Mouse (Mus musculus) kidney, postnatal 0 days (tissue): Measurements from ENCODE around the gene Hoxc9. TPM values are rescaled to one million over a fixed set of nuclear protein-coding genes. Genes with fewer than 3 reads are reported as not detected.

Source experiments
- ATAC-seq: fragments of 200-750 bp; cut with Nextera tagmentation; replicated peaks from 2 replicates; pipeline ENCODE4 v1.8.0; 2017; ENCODE audit warnings: low read depth, moderate number of reproducible peaks, moderate TSS enrichment, moderate library complexity; ENCODE audit not compliant: low FRiP score
- DNase-seq: peaks from one replicate; pipeline ENCODE4 v3.0.0-alpha.2; 2016; ENCODE audit warnings: low spot score
- H3K27ac ChIP-seq: fragments of 300-500 bp; sonication (generic); 2 replicates; pipeline ENCODE4 v1.5.1; 2014; ENCODE audit warnings: mild to moderate bottlenecking
- H3K27me3 ChIP-seq: fragments of 300-500 bp; sonication (generic); 2 replicates; pipeline ENCODE4 v1.6.1; 2014; ENCODE audit warnings: low read length, mixed read lengths; ENCODE audit not compliant: insufficient read depth
- H3K36me3 ChIP-seq: fragments of 300-500 bp; sonication (generic); 2 replicates; pipeline ENCODE4 v1.6.1; 2014; ENCODE audit warnings: low read length, mixed read lengths; ENCODE audit not compliant: insufficient read depth
- H3K4me1 ChIP-seq: fragments of 300-500 bp; sonication (generic); replicated peaks from 2 replicates; pipeline ENCODE4 v1.6.1; 2014; ENCODE audit warnings: antibody characterized with exemption, low read length, mixed read lengths; ENCODE audit not compliant: insufficient read depth
- H3K4me2 ChIP-seq: fragments of 300-500 bp; sonication (generic); 2 replicates; pipeline ENCODE4 v1.6.1; 2014; ENCODE audit warnings: mild to moderate bottlenecking, low read length, moderate library complexity, mixed read lengths
- H3K4me3 ChIP-seq: fragments of 300-500 bp; sonication (generic); replicated peaks from 2 replicates; pipeline ENCODE4 v1.5.1; 2014; ENCODE audit warnings: low read depth, low read length
- H3K9ac ChIP-seq: fragments of 300-500 bp; sonication (generic); 2 replicates; pipeline ENCODE4 v1.6.1; 2014; ENCODE audit warnings: low read depth, low read length
- H3K9me3 ChIP-seq: fragments of 300-500 bp; sonication (generic); replicated peaks from 2 replicates; pipeline ENCODE4 v1.6.1; 2016; ENCODE audit warnings: low read length, inconsistent platforms, mixed read lengths
- CTCF ChIP-seq: IDR thresholded peaks from 2 replicates; pipeline ENCODE4 v1.5.1; 2016; ENCODE audit warnings: antibody characterized with exemption, low read depth, mild to moderate bottlenecking, moderate library complexity
- WGBS: fragments of 180-500 bp; shearing (Covaris S2); extraction: QIAGEN DNeasy Blood & Tissue Kit; methylation state at CpG from one replicate; pipeline ENCODE4 v1.1.7; 2014; 5-methylcytosine and 5-hydroxymethylcytosine counted together
- polyA plus RNA-seq: library from polyadenylated mRNA; unstranded; fragments of >200 nt; fragmentation: Nextera tagmentation; extraction: Ambion mirVana; gene quantifications from 2 replicates; pipeline ENCODE4 v1.2.1, GENCODE M21; 2015

Gene Hoxc9
- polyA plus RNA-seq, 1 experiment from 2014 or later: 12.4 TPM

- TF ChIP-seq CTCF: no peak
- no peak for ATAC-seq
- Histone ChIP-seq H3K4me2 (peak overlapping the region; percentile 90), H3K4me1 (peaks cover 25% of the 10 kb centered on the region), H3K27ac (peak overlapping the region; percentile 91), H3K27me3 (no peaks in the 10 kb centered on the region), H3K9me3 (no peaks in the 10 kb centered on the region), H3K9ac (peak overlapping the region; percentile 83), H3K4me3 (peak overlapping the region; percentile 51), H3K36me3 (no peaks in the 10 kb centered on the region)
- WGBS: 18% methylated on average over 7 of the region's 7 CpGs
- DNase-seq: no peak
Observed at GRCm38 (mm10) chr15:102975034-102975433, 1.2 kb upstream of the Hoxc9 start.

- Histone ChIP-seq H3K4me1 (peaks cover 21% of the 10 kb centered on the region), H3K9ac (peak overlapping the region; percentile 83), H3K4me2 (peak overlapping the region; percentile 90), H3K4me3 (peak overlapping the region; percentile 51), H3K27me3 (no peaks in the 10 kb centered on the region), H3K36me3 (no peaks in the 10 kb centered on the region), H3K9me3 (no peaks in the 10 kb centered on the region), H3K27ac (peak overlapping the region; percentile 91)
- DNase-seq (no peak), ATAC-seq (peak; percentile 50; the same call in 1 of the 2 replicates)
- 1% methylated on average over 21 of the region's 21 CpGs for WGBS
- TF ChIP-seq CTCF: no peak
Observed at GRCm38 (mm10) chr15:102975688-102976111, 539 bp upstream of the Hoxc9 start.

GRCm38 (mm10) chr15:102976631-102977422 lies 588 bp downstream of the Hoxc9 start:
- H3K27ac ChIP-seq: peak overlapping the region; percentile 91
- under 1% methylated on average over 37 of the region's 37 CpGs for WGBS
- H3K9ac ChIP-seq: peak overlapping the region; percentile 83
- no peaks in the 10 kb centered on the region for H3K27me3 ChIP-seq
- no peak for TF ChIP-seq CTCF
- peak overlapping the region; percentile 90 for H3K4me2 ChIP-seq
- no peak for ATAC-seq
- H3K4me1 ChIP-seq: peaks cover 17% of the 10 kb centered on the region
- H3K9me3 ChIP-seq: no peaks in the 10 kb centered on the region
- no peaks in the 10 kb centered on the region for H3K36me3 ChIP-seq
- peak overlapping the region; percentile 51 for H3K4me3 ChIP-seq
- no peak for DNase-seq

DNA sequence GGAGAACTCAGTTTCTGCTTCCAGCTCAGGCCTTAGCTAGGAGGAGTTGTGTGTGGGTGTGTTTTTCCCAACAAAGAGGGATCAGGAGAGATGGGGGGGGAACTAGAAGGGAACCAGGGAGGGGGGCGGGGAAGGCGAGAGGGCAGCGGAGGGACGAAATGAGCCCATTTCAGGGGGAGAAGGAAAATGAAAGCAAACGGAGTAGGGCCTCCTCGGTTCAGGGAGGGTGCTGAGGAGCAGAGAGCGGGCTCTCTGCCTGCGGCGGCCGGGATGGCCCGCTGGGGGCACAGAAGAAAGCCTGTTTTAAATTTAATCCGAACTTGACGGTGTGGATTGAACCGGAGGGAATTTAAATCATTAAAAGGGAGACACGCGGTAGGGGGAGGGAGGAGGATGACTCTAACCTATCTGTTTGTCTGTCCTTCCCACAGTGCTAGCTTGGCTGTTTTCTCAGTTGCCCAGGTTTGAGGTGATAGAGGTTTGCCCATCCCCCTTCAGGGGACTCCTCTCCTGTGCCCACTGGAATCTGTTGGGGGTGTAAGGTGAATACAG lies 1.3 kb downstream of the Hoxc9 start:
- H3K4me3 ChIP-seq: peak overlapping the region; percentile 51
- peak overlapping the region; percentile 90 for H3K4me2 ChIP-seq
- no peaks in the 10 kb centered on the region for H3K9me3 ChIP-seq
- 2% methylated on average over 16 of the region's 16 CpGs for WGBS
- H3K36me3 ChIP-seq: no peaks in the 10 kb centered on the region
- ATAC-seq (no peak), DNase-seq (no peak)
- H3K9ac ChIP-seq: peak overlapping the region; percentile 83
- peaks cover 16% of the 10 kb centered on the region for H3K4me1 ChIP-seq
- no peak for TF ChIP-seq CTCF
- no peaks in the 10 kb centered on the region for H3K27me3 ChIP-seq
- H3K27ac ChIP-seq: peak overlapping the region; percentile 91

DNA sequence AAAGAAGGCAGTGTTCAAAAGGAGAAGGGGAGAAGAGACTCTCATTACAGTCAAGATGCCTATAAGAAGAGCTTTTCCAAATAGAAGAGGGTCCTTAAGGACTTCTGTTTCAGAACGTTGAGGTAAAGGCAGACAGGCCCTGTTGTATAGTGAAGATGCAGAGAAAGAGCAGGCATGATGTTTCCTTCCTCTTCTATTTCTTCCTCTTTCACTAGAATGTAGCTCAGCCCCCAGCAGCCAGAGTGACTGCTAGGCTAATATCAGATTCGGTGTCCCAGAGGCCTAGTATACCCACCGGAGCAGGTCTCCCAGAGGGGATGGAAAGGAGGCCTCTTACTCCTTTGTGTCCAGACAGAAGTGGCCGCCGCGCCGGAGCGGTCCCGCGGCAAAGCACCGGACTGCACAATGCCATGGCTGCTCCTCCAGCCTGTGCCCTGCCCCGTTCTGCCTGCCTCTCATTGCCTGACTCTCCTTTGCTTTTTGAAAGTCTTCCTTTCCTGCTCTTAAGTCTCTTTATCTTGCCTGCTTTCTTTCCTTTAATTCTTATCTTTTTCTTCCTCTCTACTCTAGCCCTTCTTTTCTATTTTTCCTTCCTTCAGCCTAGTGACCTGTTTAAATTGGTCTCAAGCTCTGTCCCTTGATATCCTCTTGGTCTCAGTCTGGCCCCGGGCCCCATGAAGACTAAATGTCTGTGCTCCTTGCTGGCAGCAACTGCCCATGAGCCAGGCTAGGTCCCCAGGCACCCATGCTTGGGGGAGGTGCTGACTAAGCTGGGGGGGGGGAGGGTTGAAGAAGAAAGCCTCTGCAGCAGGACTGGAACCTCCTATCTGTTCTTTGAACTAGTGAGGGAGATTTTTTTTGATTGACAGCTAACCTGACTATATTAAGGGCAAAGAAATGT lies 2.6 kb downstream of the Hoxc9 start:
- Histone ChIP-seq H3K4me1 (peaks cover 14% of the 10 kb centered on the region), H3K27ac (peak overlapping the region; percentile 91), H3K27me3 (no peaks in the 10 kb centered on the region), H3K4me3 (peak overlapping the region; percentile 51), H3K4me2 (peak overlapping the region; percentile 90), H3K36me3 (no peaks in the 10 kb centered on the region), H3K9ac (peak overlapping the region; percentile 83), H3K9me3 (no peaks in the 10 kb centered on the region)
- no peak for ATAC-seq
- 6% methylated on average over 13 of the region's 13 CpGs for WGBS
- TF ChIP-seq CTCF: no peak
- no peak for DNase-seq

DNA sequence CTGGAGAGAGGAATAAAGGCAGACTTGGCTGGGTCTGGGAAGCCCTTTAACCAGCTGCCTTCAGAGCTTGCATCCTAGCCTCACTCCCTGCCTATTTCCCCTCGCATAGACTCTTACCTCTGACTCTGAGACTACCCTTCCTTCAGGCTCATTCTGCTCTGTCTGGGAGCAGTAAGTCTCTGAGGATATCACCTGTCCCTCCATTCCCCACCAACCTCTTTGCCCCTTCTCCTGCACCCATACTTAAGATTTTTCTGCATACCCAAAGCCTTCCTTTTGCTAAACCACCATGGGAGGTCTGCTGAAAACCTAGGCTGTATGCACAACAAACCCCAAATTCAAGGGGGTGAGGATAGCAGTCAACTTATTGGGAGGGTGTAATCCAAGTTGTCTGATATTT lies 3.7 kb downstream of the Hoxc9 start:
- peaks cover 19% of the 10 kb centered on the region for H3K4me1 ChIP-seq
- H3K27me3 ChIP-seq: no peaks in the 10 kb centered on the region
- no peaks in the 10 kb centered on the region for H3K9me3 ChIP-seq
- H3K36me3 ChIP-seq: no peaks in the 10 kb centered on the region
- peak overlapping the region; percentile 77 for H3K4me3 ChIP-seq
- peak overlapping the region; percentile 96; the same call in 1 of the 2 replicates for H3K27ac ChIP-seq
- H3K9ac ChIP-seq: peak overlapping the region; percentile 97; the same call in 1 of the 2 replicates
- no peak for TF ChIP-seq CTCF
- ATAC-seq: no peak
- WGBS: 4% methylated on average over 1 of the region's 1 CpGs
- no peak for DNase-seq
- peak overlapping the region; percentile 90 for H3K4me2 ChIP-seq
